Mouse (Mus musculus): ENCODE data around the gene Lrrc8a.

The Lrrc8a gene

GRCm38 (mm10) chr2:30239777-30240176 is 2.3 kb downstream of the Lrrc8a start:
- no peak for DNase-seq (ENCODE audit: low spot score)

GRCm38 (mm10) chr2:30240267-30240666 is 2.8 kb downstream of the Lrrc8a start, which contains the start of gene Gm28035:
Gm28035 (plus strand) TSS chr2:30240567.
- DNase-seq (ENCODE audit: low spot score), result no peak

GRCm38 (mm10) chr2:30242509-30242908 is 5.0 kb downstream of the Lrrc8a start:
- no peak for DNase-seq (ENCODE audit: low spot score)

- DNase-seq (ENCODE audit: low spot score), result no peak
These were observed 5.9 kb downstream of the Lrrc8a start for GRCm38 (mm10) chr2:30243391-30243790.

- DNase-seq (ENCODE audit: low spot score), result no peak
These were observed 7.2 kb downstream of the Lrrc8a start for GRCm38 (mm10) chr2:30244595-30245178.

GRCm38 (mm10) chr2:30247036-30247435 is 9.5 kb downstream of the Lrrc8a start:
- no peak for DNase-seq (ENCODE audit: low spot score)

GRCm38 (mm10) chr2:30247681-30248080 is 10.2 kb downstream of the Lrrc8a start:
- DNase-seq (ENCODE audit: low spot score), result no peak

GRCm38 (mm10) chr2:30249182-30249581 is 11.7 kb downstream of the Lrrc8a start:
- no peak for DNase-seq (ENCODE audit: low spot score)

- DNase-seq (ENCODE audit: low spot score), result no peak
These were observed 12.9 kb downstream of the Lrrc8a start for GRCm38 (mm10) chr2:30250166-30251128.

- no peak for DNase-seq (ENCODE audit: low spot score)
These were observed 14.0 kb downstream of the Lrrc8a start for GRCm38 (mm10) chr2:30251417-30252104.

GRCm38 (mm10) chr2:30252521-30252920 is 15.0 kb downstream of the Lrrc8a start:
- DNase-seq (ENCODE audit: low spot score), result no peak

GRCm38 (mm10) chr2:30253809-30254208 is 16.3 kb downstream of the Lrrc8a start:
- DNase-seq (ENCODE audit: low spot score), result no peak

- no peak for DNase-seq (ENCODE audit: low spot score)
These were observed 18.3 kb downstream of the Lrrc8a start for GRCm38 (mm10) chr2:30255631-30256395.

GRCm38 (mm10) chr2:30256616-30257350 is 19.3 kb downstream of the Lrrc8a start:
- DNase-seq (ENCODE audit: low spot score), result no peak

- no peak for DNase-seq (ENCODE audit: low spot score)
These were observed 20.4 kb downstream of the Lrrc8a start for GRCm38 (mm10) chr2:30257699-30258460.

- no peak for DNase-seq (ENCODE audit: low spot score)
These were observed 21.1 kb downstream of the Lrrc8a start for GRCm38 (mm10) chr2:30258600-30258999.

GRCm38 (mm10) chr2:30259131-30260064 is 21.9 kb downstream of the Lrrc8a start:
- no peak for DNase-seq (ENCODE audit: low spot score)

- no peak for DNase-seq (ENCODE audit: low spot score)
These were observed 23.7 kb downstream of the Lrrc8a start for GRCm38 (mm10) chr2:30261064-30261736.
